Mouse (Mus musculus) layer of hippocampus, postnatal 10 days (tissue): ENCODE results near the gene Zbtb37. TPM values are rescaled to one million over a fixed set of nuclear protein-coding genes. Genes with fewer than 3 reads are reported as not detected.

Experiments used
- DNase-seq, 2 experiments: peaks; one replicate each; pipeline ENCODE4 v3.0.0; 2021; ENCODE audit warnings: low spot score in 2 of 2
- total RNA-seq, 2 experiments: library from RNA; stranded (reverse); gene quantifications; 2 replicates each; pipeline ENCODE4 v1.2.3; 2021

The Zbtb37 gene
- total RNA-seq, 2 experiments from 2014 or later: 19.8 to 20.0 TPM

- DNase-seq: no peak
Observed at GRCm38 (mm10) chr1:160980021-160980420, 54.6 kb downstream of the Zbtb37 start.

GRCm38 (mm10) chr1:160978071-160978735 lies 56.4 kb downstream of the Zbtb37 start, which contains the start of gene Serpinc1:
Gene Serpinc1 (plus strand): TSS chr1:160978585.
- DNase-seq: no peak

DNA sequence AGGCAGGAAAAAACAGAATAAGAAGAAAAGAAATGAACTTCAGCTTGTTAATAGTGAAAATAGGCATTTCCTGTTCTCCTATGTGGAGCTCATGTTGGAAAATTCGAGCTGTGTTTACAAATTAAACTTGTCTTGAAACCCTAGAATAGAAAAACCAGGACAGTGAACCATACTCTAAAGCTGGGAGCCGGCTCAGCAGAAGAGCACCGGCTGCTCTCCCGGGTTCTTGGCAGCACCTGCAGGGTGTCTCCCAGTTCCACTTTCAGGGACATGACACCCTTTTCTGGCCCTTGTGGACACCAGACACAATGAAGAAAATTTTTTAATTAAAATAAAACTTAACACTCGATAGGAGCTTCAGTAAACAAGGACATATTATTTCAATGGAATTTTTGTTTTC lies 66.0 kb downstream of the Zbtb37 start:
- DNase-seq: no peak

- DNase-seq: no peak
Observed at GRCm38 (mm10) chr1:160967268-160967667, 67.4 kb downstream of the Zbtb37 start.

DNA sequence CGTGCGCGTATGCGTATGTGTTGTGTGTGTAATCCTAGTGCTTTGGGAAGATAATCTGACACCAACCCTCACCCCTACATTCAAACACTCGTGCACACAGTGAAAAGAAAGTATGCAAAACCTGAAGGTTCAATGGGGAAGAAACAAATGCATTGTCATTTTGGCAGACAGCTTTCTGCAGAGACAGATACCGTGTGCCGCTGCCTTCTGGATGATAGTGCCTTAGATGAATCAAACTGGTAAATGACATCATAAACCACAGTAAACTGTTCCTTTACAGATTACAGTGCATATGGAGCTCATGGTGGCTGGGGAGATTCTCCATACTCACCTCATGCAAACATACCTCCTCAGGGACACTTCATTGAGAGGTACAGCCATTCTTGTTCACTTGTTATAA lies 71.5 kb downstream of the Zbtb37 start:
- DNase-seq: no peak

Other genes with a start within 250 kb of the Zbtb37 start
- 100 to 1,000 TPM; 188 to 213 TPM for gene Rabgap1l, start 241.6 kb downstream of the Zbtb37 start, total RNA-seq
- 10 to 100 TPM; 39.9 to 40.2 TPM for gene Rc3h1, start 128.4 kb downstream of the Zbtb37 start, total RNA-seq
- under 1 TPM; 0.13 to 0.59 TPM for gene Serpinc1, start 56.3 kb downstream of the Zbtb37 start, total RNA-seq
- 10 to 100 TPM; 23.7 to 24.6 TPM for gene Dars2, start 35.8 kb upstream of the Zbtb37 start, total RNA-seq
- gene Cenpl, start 35.9 kb upstream of the Zbtb37 start, total RNA-seq: 1 to 10 TPM; 2.9 to 4.3 TPM
- gene Klhl20, start 96.7 kb upstream of the Zbtb37 start, total RNA-seq: 10 to 100 TPM; 19.9 to 21.8 TPM
- 10 to 100 TPM; 27.1 to 29.2 TPM for gene Ankrd45, start 107.8 kb upstream of the Zbtb37 start, total RNA-seq
- gene Tex50, start 124.5 kb upstream of the Zbtb37 start, total RNA-seq: not detected
- 100 to 1,000 TPM; 214 to 229 TPM for gene Prdx6, start 216.4 kb upstream of the Zbtb37 start, total RNA-seq